Mouse (Mus musculus): Measurements from ENCODE around the gene Mamld1.
"Not testable (repeated sequence)": the region's sequence is repeated elsewhere in the genome, so short reads cannot be mapped to it uniquely, and the experiment has no call there.

The Mamld1 gene

GRCm38 (mm10) chrX:71049864-71050576, at the start of gene Mamld1:
TSS of gene Mamld1 (plus strand) at chrX:71050256.
- DNase-seq (ENCODE audit: low spot score), result peak; percentile 43

DNA sequence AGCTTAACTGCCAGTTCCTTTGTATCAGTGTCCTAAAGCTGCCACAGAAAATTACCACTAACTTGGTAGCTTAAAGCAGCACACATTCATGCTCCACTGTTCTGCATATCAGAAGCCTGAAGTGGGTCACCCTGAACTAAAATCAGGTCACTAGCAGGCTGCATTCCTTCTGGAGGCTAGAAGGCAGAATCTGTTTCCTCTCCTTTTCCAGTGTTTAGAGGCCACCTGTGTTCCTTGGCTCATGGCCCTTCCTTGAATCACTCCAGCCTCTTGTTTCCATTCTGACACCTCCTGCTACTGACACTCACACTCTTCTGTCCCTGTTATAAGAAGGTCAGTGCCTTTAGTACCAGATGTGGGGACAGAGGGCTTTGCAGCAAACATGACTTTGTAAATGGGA, 25.3 kb upstream of the Mamld1 start:
- no peak for DNase-seq (ENCODE audit: low spot score)

DNA sequence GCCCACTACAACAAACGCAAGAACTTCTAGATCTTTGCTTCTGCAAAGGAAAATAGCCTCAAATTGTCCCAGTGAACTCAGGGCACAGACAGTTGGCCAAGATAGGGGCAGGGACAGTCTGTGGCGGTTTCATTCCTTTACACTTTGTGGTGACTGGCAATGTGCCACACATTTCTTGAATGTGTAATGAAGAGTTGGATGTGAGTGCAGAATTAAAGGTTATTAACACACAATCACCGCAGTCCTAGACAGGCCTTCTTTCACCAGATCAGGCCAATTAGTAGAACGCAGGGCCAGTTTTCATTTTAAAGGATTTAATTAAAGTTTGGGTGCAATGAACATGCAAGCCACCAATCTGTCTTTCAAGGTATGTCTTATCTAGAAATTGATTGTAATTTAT, 22.0 kb upstream of the Mamld1 start:
- no peak for DNase-seq (ENCODE audit: low spot score)

GRCm38 (mm10) chrX:71028976-71029375, 21.1 kb upstream of the Mamld1 start:
- not testable (repeated sequence) for DNase-seq (ENCODE audit: low spot score)

DNA sequence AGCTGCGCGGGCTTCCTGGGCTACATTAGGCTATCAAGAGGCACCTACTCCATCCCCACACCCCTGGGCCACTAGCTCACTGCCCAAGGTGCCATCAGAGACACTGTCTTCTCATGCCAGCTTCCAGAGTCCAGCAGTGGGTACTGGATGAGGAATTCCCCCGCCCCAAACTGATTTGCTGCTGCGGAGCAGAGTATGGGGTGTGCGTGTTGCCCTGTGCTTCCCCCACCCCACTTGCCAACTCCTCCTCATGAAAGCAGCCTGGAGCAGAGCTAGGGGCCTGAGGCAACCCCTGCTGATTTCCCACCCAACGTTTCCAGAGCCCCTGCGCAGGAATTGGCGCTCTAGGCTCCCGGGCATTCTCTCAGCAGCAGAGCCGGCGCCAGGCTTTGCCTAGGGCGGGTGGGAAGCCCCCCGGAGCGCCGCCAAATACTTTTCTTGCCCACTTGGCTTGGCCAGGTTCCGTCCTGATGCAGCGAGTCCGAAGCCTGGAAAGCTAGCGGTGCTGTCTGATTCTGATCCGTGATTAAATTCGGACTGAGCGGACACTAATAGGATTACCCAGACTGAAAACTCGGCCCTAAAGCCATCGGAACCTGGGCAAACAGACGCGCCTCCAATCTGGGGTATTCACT, 738 bp downstream of the Mamld1 start:
- no peak for DNase-seq (ENCODE audit: low spot score)

GRCm38 (mm10) chrX:71051361-71052114, 1.5 kb downstream of the Mamld1 start:
- no peak for DNase-seq (ENCODE audit: low spot score)

DNA sequence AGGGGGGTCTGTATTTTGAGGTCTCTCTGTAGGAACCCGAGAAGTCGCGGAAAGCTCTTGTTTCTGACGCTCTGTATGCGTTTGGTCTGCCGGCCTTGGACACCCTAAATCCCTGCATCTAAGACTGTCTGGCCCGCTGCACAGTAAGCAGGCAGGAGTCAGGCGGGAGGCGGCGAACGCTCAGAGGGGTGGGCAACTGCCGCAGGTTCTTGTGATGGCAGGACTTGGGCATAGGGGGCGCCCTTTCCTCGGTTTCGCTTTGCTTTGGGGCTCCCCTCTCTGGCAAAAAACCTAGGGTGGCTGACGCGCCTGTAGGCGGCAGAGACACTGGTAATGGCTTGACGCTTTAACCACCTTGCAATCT, 2.0 kb downstream of the Mamld1 start:
- DNase-seq (ENCODE audit: low spot score), result peak; percentile 63

DNA sequence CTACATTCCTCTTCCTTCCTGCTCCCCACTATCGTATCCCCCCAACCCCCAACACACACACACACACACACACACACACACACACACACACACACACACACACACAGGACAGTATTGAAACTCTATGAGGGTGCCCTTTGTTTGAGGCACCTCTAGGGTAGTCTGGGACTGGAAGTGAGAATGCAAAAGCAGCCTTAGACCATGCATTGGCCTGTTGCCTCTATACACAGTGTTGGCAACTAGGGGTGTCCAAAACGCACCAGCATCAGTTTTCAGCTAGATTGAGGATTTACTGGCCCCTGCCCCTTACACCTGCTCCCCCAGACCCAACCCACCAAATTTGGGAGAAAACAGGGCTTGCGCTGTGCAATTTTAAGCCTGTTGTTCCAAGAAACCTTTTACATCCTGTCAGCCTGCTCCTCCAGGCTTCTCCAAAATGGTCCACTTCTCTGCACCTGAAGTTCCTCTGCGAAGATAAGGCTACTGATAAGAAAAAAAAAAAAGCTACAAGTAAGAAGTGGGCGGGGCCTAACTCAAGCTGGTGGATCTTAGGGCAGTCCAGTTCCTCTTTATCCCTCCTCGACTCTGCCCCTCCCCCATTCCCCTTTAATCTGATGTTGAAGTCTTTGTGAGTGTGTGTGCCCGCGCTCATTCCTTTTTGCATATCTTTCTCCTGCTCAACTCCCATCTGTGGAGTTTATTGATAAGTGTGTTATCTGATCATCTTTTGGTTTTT, 2.6 kb downstream of the Mamld1 start:
- DNase-seq (ENCODE audit: low spot score), result no peak

DNA sequence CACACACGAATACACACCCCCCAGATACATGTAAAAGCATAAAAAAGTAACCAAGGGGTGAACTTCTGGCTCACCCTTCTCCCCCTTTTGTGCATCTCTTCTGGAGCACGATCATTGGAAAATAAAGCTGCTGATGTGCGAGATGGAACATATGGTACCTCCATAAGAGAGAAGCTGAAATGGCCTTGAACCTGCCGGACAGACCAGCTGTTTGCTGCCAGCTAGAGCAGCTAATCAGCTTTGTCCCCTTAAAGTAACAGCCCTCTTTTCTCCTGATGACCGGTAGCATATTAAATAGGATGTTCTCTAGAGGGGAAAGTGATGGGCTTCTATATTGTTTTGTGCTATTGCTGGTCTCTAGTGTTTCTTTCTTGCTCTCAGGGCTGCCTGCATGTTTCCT, 3.2 kb downstream of the Mamld1 start:
- DNase-seq (ENCODE audit: low spot score), result no peak

GRCm38 (mm10) chrX:71056968-71057367, 6.9 kb downstream of the Mamld1 start:
- no peak for DNase-seq (ENCODE audit: low spot score)

DNA sequence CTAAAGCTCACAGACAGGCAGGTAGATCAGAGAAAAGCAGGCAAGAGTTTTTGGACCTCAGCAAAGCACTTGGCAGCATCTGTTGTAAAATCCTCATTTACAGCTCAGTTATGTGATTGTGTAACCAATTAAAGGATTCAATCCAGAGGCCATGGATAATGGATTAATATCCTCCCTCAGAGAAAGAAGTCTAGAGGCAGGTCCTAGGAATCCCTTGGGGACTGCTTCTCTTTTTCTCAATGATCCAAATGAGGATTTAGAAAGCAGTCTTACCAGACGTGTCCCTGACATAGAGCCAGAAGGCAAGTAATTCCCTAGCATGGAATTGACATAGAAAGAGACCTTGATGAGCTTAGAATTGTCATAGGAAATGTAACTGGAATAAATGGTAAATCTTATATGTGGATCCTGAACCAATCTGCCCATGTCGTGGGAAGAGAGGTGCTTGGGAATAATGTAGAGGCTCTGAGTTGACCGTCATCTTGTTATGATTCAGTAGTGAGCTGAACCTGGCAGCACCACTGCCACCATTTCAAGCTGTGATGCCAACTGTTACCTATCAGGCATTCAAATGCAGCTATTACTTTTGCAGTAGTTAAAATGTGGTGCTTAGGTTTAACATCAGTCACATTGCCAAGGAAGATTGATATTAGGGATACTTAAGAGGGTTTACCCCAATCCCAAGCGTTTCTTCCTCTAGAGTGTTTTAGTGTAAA, 35.2 kb downstream of the Mamld1 start:
- no peak for DNase-seq (ENCODE audit: low spot score)

DNA sequence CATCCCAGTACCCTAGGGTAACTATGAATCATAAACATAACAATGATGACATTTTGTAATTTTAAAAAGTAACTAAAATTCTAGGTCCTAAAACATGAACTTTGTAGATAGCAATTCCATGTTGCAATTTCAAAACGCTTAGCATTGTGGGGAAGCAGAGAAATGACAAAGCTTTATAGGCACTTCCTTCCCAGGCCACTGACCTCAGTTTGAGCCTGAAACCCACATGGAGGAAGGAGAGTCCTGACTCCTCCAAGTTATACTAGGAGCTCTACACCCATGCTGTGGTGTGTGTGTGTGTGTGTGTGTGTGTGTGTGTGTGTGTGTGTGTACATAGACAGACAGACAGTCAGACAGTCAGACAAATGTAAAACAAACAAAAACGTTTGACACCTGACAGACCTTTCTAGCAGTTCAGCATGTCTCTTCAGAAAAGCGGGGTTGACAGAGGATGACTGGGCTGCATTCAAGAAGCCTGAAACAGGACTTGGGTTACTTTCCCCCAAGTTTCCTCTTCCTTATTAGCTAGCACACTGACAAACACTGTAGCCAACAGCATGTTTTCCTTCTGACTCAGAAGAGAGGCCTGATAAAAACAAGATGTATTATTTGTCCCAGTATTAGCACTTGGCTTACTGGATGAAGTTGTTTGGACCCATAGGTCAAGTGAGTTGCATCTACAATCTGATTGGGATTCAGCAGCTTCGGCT, 37.5 kb downstream of the Mamld1 start:
- DNase-seq (ENCODE audit: low spot score), result no peak

- no peak for DNase-seq (ENCODE audit: low spot score)
Observed at GRCm38 (mm10) chrX:71088080-71088414, 38.0 kb downstream of the Mamld1 start.

- no peak for DNase-seq (ENCODE audit: low spot score)
Observed at GRCm38 (mm10) chrX:71105820-71106219, 55.8 kb downstream of the Mamld1 start.

DNA sequence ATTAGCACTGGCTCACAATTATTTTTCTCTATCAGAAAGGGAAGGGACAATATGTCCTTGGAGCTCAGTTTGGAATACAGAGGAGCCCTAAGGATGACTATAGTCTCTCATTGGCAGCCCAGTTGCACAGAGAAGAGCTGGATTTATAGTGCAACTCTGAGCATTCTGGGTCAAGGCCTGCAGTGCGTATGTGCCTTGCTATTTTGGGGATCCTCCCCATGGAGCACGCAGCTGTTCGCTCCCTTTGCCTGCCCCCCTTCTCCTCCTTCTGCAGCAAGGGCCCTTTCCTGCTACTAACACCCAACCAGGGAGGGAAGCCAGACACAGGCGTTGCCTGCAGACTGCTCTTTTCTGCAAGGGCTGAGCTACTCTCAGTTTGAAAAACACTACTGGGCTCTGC, 56.3 kb downstream of the Mamld1 start:
- no peak for DNase-seq (ENCODE audit: low spot score)

- DNase-seq (ENCODE audit: low spot score), result no peak
Observed at GRCm38 (mm10) chrX:71108056-71108735, 58.1 kb downstream of the Mamld1 start.

- no peak for DNase-seq (ENCODE audit: low spot score)
Observed at GRCm38 (mm10) chrX:71110333-71110732, 60.3 kb downstream of the Mamld1 start.

- no peak for DNase-seq (ENCODE audit: low spot score)
Observed at GRCm38 (mm10) chrX:71122359-71123293, 72.6 kb downstream of the Mamld1 start.

- DNase-seq (ENCODE audit: low spot score), result no peak
Observed at GRCm38 (mm10) chrX:71125013-71125412, 75.0 kb downstream of the Mamld1 start.

DNA sequence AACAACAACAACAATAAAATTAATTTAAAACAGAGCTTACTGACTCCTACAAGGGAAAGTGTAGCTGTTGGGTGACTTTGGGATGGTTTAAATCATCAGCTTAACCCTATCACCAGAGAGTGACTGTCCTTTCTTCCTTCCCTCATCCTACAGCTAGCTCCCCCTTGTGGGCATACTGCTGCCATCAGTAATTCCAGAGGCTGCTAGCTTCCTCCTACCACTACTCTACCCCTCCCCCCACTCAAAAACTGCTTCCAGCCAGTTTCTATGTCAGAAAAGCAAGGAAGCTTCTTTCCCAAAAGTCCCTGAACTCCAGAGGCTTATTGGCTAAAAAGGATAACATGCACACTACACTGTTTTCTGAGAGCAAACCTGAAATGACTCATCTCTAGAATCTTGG, 81.4 kb downstream of the Mamld1 start:
- no peak for DNase-seq (ENCODE audit: low spot score)

Data from ovary, postnatal 14 days (tissue).